Mouse (Mus musculus): ENCODE results near the gene Insm1. TPM values are rescaled to one million over a fixed set of nuclear protein-coding genes. Genes with fewer than 3 reads are reported as not detected.

The Insm1 gene
- polyA plus RNA-seq, 1 experiment = not detected

GRCm38 (mm10) chr2:146231485-146231884 is 9.8 kb downstream of the Insm1 start:
- Histone ChIP-seq H3K27ac (ENCODE audit: control insufficient read depth, insufficient read depth, low read depth, low read length, poor library complexity) (no peak overlapping the region), H3K4me1 (ENCODE audit: control insufficient read depth, insufficient read depth, low read length) (no peaks in the 10 kb centered on the region), H3K4me3 (replicated peaks; ENCODE audit: control insufficient read depth, low read depth, low read length) (no peak overlapping the region)
- 88% methylated on average over 2 of the region's 2 CpGs for WGBS
- no peak for TF ChIP-seq POLR2A (IDR thresholded peaks at IDR 0.05; ENCODE audit: borderline replicate concordance, control insufficient read depth, low read depth, low read length)
- no peak for TF ChIP-seq CTCF (IDR thresholded peaks at IDR 0.05; ENCODE audit: control insufficient read depth, insufficient read depth, low read length)

DNA sequence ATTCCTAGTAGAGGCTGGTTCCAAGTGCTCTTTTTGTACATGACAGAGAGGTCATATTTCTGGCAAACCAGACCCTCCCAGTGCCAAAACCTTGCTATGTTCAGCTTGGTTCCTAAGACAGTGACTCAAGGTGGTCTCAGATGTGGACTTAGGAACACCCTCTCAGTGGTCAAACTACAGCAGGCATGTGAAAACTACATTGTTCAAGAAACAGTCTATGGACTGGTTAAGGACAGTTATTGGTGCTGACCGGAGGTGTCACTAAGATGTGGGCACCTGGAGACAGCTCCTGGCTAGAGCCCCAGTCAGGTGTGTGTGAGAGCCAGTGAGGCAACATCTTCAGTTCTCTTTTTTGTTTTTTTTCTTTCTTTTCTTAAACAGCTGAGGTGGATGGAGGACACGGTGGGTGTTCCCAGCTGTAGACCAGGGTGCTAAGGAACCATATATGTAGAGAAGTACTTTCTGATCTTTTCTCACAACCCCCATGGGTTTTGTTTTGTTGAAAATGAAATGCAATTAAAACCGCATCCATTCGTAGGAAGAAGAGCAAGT is 17.6 kb downstream of the Insm1 start:
- Histone ChIP-seq H3K27ac (ENCODE audit: control insufficient read depth, insufficient read depth, low read depth, low read length, poor library complexity) (no peak overlapping the region), H3K4me3 (replicated peaks; ENCODE audit: control insufficient read depth, low read depth, low read length) (no peak overlapping the region), H3K4me1 (ENCODE audit: control insufficient read depth, insufficient read depth, low read length) (no peaks in the 10 kb centered on the region; the same call in 1 of the 2 replicates)
- WGBS = 76% methylated on average over 4 of the region's 4 CpGs
- TF ChIP-seq CTCF (IDR thresholded peaks at IDR 0.05; ENCODE audit: control insufficient read depth, insufficient read depth, low read length) (no peak), POLR2A (IDR thresholded peaks at IDR 0.05; ENCODE audit: borderline replicate concordance, control insufficient read depth, low read depth, low read length) (no peak)

GRCm38 (mm10) chr2:146244049-146244448 is 22.3 kb downstream of the Insm1 start:
- Histone ChIP-seq H3K4me3 (replicated peaks; ENCODE audit: control insufficient read depth, low read depth, low read length) (no peak overlapping the region), H3K27ac (ENCODE audit: control insufficient read depth, insufficient read depth, low read depth, low read length, poor library complexity) (no peak overlapping the region), H3K4me1 (ENCODE audit: control insufficient read depth, insufficient read depth, low read length) (no peaks in the 10 kb centered on the region; the same call in 1 of the 2 replicates)
- no peak for TF ChIP-seq CTCF (IDR thresholded peaks at IDR 0.05; ENCODE audit: control insufficient read depth, insufficient read depth, low read length)
- no peak for TF ChIP-seq POLR2A (IDR thresholded peaks at IDR 0.05; ENCODE audit: borderline replicate concordance, control insufficient read depth, low read depth, low read length)
- WGBS = 89% methylated on average over 2 of the region's 2 CpGs

DNA sequence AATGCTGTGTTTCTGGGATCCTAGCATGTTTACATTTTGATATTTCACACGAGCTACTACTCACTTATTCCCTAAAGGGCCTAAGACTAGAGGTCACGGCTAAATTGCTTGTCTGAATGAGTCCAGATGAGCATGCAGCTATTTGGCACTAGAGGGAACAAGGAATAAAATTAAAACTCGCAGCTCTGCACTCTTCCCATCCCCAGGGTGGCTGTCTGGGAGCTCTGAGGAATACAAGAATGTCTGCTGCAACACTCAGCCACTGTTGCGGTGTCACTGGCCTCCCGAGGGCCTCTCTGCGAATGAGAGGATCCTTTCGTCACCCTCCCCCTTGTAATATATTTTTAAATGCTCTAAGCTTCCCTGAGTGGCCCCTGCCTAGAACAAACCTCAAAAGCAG is 23.7 kb downstream of the Insm1 start:
- TF ChIP-seq POLR2A (IDR thresholded peaks at IDR 0.05; ENCODE audit: borderline replicate concordance, control insufficient read depth, low read depth, low read length) = no peak
- no peak for TF ChIP-seq CTCF (IDR thresholded peaks at IDR 0.05; ENCODE audit: control insufficient read depth, insufficient read depth, low read length)
- Histone ChIP-seq H3K4me3 (replicated peaks; ENCODE audit: control insufficient read depth, low read depth, low read length) (no peak overlapping the region), H3K4me1 (ENCODE audit: control insufficient read depth, insufficient read depth, low read length) (no peaks in the 10 kb centered on the region), H3K27ac (ENCODE audit: control insufficient read depth, insufficient read depth, low read depth, low read length, poor library complexity) (no peak overlapping the region)
- WGBS = 79% methylated on average over 7 of the region's 7 CpGs

- no peak for TF ChIP-seq CTCF (IDR thresholded peaks at IDR 0.05; ENCODE audit: control insufficient read depth, insufficient read depth, low read length)
- no peak for TF ChIP-seq POLR2A (IDR thresholded peaks at IDR 0.05; ENCODE audit: borderline replicate concordance, control insufficient read depth, low read depth, low read length)
- WGBS = 86% methylated on average over 4 of the region's 4 CpGs
- Histone ChIP-seq H3K27ac (ENCODE audit: control insufficient read depth, insufficient read depth, low read depth, low read length, poor library complexity) (no peak overlapping the region), H3K4me3 (replicated peaks; ENCODE audit: control insufficient read depth, low read depth, low read length) (no peak overlapping the region), H3K4me1 (ENCODE audit: control insufficient read depth, insufficient read depth, low read length) (no peaks in the 10 kb centered on the region)
Measured at GRCm38 (mm10) chr2:146246409-146247075, 24.8 kb downstream of the Insm1 start.

DNA sequence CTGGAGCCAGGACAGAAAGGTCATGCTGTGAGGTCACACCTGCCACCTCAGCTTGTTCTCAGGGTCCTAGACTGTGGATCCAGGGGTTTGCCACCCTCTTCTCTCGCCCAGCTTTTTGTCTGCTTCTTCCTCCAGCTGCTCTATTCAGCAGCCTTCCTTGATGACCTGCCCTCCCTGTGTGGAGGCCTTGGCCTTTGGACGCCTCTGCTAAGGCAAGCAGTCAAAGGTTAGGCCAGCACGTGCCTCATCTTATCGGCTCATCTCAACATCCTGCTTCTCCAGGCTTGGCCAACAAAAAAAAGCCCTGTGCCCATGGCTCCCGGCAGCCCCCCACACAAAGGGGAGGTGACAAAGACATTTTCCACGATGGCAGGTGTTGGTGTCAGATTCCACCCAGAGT is 25.9 kb downstream of the Insm1 start:
- no peak for TF ChIP-seq POLR2A (IDR thresholded peaks at IDR 0.05; ENCODE audit: borderline replicate concordance, control insufficient read depth, low read depth, low read length)
- 60% methylated on average over 6 of the region's 6 CpGs for WGBS
- H3K4me3 ChIP-seq (replicated peaks; ENCODE audit: control insufficient read depth, low read depth, low read length) = no peak overlapping the region

GRCm38 (mm10) chr2:146249033-146249432 is 27.3 kb downstream of the Insm1 start:
- Histone ChIP-seq H3K4me1 (ENCODE audit: control insufficient read depth, insufficient read depth, low read length) (no peaks in the 10 kb centered on the region), H3K27ac (ENCODE audit: control insufficient read depth, insufficient read depth, low read depth, low read length, poor library complexity) (no peak overlapping the region), H3K4me3 (replicated peaks; ENCODE audit: control insufficient read depth, low read depth, low read length) (no peak overlapping the region)
- no peak for TF ChIP-seq CTCF (IDR thresholded peaks at IDR 0.05; ENCODE audit: control insufficient read depth, insufficient read depth, low read length)
- TF ChIP-seq POLR2A (IDR thresholded peaks at IDR 0.05; ENCODE audit: borderline replicate concordance, control insufficient read depth, low read depth, low read length) = no peak
- 89% methylated on average over 7 of the region's 7 CpGs for WGBS

More for the DNA sequence above, 25.9 kb downstream of the Insm1 start:
- Histone ChIP-seq H3K4me1 (ENCODE audit: control insufficient read depth, insufficient read depth, low read length) (no peaks in the 10 kb centered on the region), H3K27ac (ENCODE audit: control insufficient read depth, insufficient read depth, low read depth, low read length, poor library complexity) (no peak overlapping the region)

GRCm38 (mm10) chr2:146250236-146250904 is 28.6 kb downstream of the Insm1 start:
- WGBS = 86% methylated on average over 6 of the region's 6 CpGs
- TF ChIP-seq CTCF (IDR thresholded peaks at IDR 0.05; ENCODE audit: control insufficient read depth, insufficient read depth, low read length) = no peak
- TF ChIP-seq POLR2A (IDR thresholded peaks at IDR 0.05; ENCODE audit: borderline replicate concordance, control insufficient read depth, low read depth, low read length) = no peak
- H3K4me3 ChIP-seq (replicated peaks; ENCODE audit: control insufficient read depth, low read depth, low read length) = no peak overlapping the region
- no peaks in the 10 kb centered on the region for H3K4me1 ChIP-seq (ENCODE audit: control insufficient read depth, insufficient read depth, low read length)
- H3K27ac ChIP-seq (ENCODE audit: control insufficient read depth, insufficient read depth, low read depth, low read length, poor library complexity) = no peak overlapping the region

Data from bone marrow, adult 2 months (tissue).